Mouse (Mus musculus) bone marrow, adult 2 months (tissue): ENCODE data around the gene Stfa2l1.
"Not testable (repeated sequence)": the region's sequence is repeated elsewhere in the genome, so short reads cannot be mapped to it uniquely, and the experiment has no call there.

Experiments used
- CTCF ChIP-seq: fragments of 200-500 bp; IDR thresholded peaks from 2 replicates; pipeline ENCODE4 v1.5.1; 2011; ENCODE audit warnings: low read length, control low read depth; ENCODE audit not compliant: control insufficient read depth, insufficient read depth
- POLR2A ChIP-seq: fragments of 200-500 bp; IDR thresholded peaks from 2 replicates; pipeline ENCODE4 v1.6.1; 2011; ENCODE audit warnings: low read depth, mild to moderate bottlenecking, control low read depth, low read length, borderline replicate concordance; ENCODE audit not compliant: control insufficient read depth

DNA sequence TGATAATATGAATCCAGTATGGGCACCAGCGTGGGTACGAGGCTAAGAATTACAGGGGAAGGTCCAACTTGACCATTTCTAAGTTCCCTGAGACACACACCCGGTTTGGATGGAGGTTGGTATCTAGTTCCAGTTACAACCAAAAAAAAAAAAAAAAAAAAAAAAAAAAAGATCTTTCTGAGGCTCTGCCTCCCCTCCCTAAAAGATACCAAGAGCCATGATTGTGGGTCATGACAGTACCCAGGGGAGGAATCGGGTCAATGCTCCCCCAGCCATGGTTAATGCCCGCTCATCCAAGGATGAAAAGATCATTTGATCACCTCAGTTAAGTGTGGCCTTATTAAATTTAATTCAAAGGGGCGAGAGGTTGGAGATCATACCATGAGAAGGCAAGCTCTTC is 40.9 kb upstream of the Stfa2l1 start:
- TF ChIP-seq CTCF, POLR2A: not testable (repeated sequence)
